Mouse (Mus musculus) testis, adult 2 months (tissue): ENCODE data around the gene Trim14.

ENCODE experiments used
- CTCF ChIP-seq: fragments of 200-500 bp; IDR thresholded peaks from 2 replicates; pipeline ENCODE4 v1.5.1; 2012; ENCODE audit warnings: low read depth, mild to moderate bottlenecking, inconsistent platforms, low read length, moderate library complexity; ENCODE audit not compliant: control insufficient read depth, insufficient read depth, insufficient replicate concordance
- POLR2A ChIP-seq: fragments of 200-500 bp; IDR thresholded peaks from 2 replicates; pipeline ENCODE4 v1.6.1; 2012; ENCODE audit warnings: low read depth, mild to moderate bottlenecking, inconsistent platforms, low read length, moderate library complexity; ENCODE audit not compliant: control insufficient read depth

DNA sequence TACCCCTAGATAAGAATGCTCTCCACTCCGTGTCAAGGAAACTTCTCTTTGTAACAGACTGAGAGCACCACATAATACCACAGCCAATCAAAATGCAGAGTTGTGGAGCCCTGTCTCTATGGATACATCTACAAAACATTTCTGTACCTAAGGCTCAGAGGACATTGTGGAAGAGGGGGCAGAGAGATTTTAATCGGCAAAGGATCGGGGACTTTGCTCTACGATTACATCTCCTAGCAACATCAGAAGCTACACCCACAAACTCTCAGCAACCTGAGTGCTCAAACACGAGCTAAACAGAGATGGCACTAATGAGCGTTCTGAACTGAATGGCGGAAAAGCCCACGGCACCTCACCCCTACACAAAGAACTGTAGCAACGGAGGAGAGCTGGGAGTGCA lies 35.8 kb upstream of the Trim14 start:
- TF ChIP-seq CTCF (no peak), POLR2A (no peak)
